Mouse (Mus musculus) testis, adult 2 months (tissue): ENCODE measurements around the gene Ap5s1.

Source experiments
- CTCF ChIP-seq: fragments of 200-500 bp; IDR thresholded peaks from 2 replicates; pipeline ENCODE4 v1.5.1; 2012; ENCODE audit warnings: low read depth, mild to moderate bottlenecking, inconsistent platforms, low read length, moderate library complexity; ENCODE audit not compliant: control insufficient read depth, insufficient read depth, insufficient replicate concordance
- POLR2A ChIP-seq: fragments of 200-500 bp; IDR thresholded peaks from 2 replicates; pipeline ENCODE4 v1.6.1; 2012; ENCODE audit warnings: low read depth, mild to moderate bottlenecking, inconsistent platforms, low read length, moderate library complexity; ENCODE audit not compliant: control insufficient read depth

DNA sequence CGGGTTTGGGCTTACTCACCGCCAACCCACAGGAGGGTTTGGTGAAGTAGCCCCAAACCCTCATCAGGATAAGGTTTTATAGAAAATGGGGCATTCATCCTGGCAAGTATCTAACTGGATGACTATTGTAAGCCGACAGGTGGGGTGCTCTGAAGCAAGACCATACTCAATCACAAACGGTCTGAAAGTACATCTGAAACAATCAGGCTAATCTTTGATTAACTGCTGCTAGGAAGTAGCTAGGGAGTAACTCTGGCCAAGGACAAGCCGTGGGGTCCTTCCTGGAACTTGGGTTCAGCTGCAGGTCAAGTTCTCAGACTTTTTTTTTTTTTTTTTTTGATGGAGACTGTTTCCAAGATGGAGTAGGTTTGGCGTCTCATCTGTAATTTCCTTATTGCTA is 38.9 kb upstream of the Ap5s1 start:
- TF ChIP-seq CTCF: no peak
- TF ChIP-seq POLR2A: no peak
